Mouse (Mus musculus) lung, postnatal 36 days (tissue): Measurements from ENCODE around the gene Gm11733.
A peak's percentile ranks its signal among the peaks of the same experiment; 100 is the strongest.

Experiments
- DNase-seq: peaks from one replicate; pipeline ENCODE4 v3.0.0; 2022; ENCODE audit warnings: mixed read lengths

Gene Gm11733

GRCm38 (mm10) chr11:117535491-117536304 is 51.5 kb downstream of the Gm11733 start:
- no peak for DNase-seq

- peak; percentile 68 for DNase-seq
Measured at GRCm38 (mm10) chr11:117536586-117536985, 52.4 kb downstream of the Gm11733 start.
